Mouse (Mus musculus) gastrocnemius, postnatal 4 days (tissue): Measurements from ENCODE around the gene Slc22a23. TPM values are rescaled to one million over a fixed set of nuclear protein-coding genes. Genes with fewer than 3 reads are reported as not detected.

ENCODE experiments used
- DNase-seq, 2 experiments: peaks; one replicate each; pipeline ENCODE4 v3.0.0; 2021 to 2022; ENCODE audit warnings: low spot score in 2 of 2, mixed read lengths in 2 of 2
- total RNA-seq, 2 experiments: library from RNA; stranded (reverse); gene quantifications; 2 replicates each; pipeline ENCODE4 v1.2.3; 2021

Slc22a23 gene
- total RNA-seq, 2 experiments from 2014 or later: 7.4 to 7.8 TPM

DNA sequence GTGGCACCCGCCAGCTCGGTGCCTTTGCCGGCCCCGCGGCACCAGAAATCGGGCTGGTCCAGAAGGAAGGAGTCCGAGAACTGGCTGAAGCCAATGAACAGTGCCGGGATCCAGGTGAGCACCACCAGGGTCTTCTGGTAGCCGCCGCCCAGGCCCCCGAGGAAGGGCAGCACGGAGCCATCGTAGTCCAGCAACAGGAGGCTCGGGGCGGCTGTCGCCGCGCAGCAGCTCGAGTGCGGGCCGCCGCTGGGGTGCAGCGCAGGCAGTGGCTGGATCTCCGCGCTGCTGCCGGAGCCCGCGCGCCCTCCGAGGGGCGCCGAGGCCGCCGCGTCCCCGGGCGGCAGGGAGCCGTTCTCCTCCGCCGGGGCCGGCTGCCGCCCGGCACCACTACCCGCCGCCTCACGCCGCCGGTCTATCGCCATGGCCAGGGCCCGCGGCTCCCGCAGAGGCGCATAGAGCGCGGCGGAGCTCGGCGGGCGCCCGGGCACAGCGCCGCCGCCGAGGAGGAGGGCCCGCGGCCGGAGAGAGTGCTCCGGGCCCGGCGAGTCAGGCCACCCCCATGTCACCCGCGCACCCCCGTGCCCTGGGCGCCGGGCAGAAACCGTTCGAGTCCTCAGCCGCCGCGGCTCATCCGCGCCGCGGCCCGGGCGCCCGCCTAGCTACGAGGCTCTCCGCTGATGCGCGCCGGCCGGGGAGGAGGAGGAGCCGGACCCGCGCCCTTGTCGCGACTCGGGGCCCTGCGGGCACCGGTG lies 430 bp downstream of the Slc22a23 start:
- peak; percentile 32 to 69 for DNase-seq

DNA sequence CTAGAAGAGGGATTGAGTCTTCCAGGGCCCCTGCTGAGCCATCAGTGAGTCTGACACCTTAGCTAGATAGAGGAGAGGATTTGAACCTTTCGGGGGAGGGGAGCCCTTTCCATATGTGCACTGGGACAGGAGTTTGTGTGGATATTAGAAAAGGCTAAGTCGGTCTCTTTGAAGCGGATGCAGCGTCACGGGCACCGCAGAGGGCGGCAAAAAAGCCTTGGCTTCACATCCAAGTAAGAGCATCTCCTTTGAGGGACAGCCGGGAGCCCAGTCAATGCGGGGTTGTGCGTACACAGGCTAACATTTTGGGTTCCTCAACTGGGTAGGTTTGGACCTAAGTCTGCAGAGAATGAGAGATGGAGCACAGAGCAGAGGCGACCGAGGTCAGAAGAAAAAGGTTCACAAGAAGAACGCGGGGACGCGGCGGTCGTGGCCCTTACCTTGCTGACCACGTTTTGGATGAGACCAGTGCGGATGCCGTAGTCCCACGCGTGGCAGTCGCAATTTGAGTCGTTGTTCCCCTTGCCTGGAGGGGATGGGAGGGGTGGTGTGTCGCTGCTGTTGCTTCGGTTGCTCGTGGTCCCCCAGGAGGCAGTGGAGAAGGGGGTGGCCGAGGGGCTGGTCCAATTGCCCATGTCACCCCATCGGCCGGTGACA lies 1.1 kb downstream of the Slc22a23 start:
- peak; percentile 23 for DNase-seq

DNA sequence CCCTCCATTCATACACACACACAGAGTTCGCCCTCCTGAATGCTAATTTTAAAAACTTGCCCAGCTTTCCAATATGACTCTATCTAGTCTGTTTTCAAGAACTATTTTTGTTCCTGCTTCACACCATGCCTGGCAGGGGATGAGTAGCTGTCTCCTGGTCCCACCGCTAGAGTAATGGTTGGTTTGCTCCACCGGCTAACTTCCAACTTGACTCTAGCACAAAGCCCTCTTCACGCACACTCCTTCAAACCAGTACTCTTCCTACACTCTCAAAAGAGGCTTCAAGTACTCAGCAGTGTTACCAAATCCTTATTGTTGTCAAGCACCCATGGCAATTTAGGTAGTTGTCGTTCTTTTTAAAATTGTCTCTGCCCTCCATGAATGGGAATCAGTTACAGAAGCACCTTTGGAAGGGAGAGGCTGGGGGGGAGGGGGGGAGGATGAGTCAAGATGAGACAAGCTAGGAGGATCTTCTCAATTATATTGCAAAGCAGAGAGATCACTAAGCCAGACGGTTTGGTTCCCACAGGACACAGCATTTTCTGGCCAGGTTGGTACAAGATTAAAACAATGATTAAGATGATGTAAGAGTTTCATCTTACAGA lies 2.6 kb downstream of the Slc22a23 start:
- DNase-seq: no peak

DNA sequence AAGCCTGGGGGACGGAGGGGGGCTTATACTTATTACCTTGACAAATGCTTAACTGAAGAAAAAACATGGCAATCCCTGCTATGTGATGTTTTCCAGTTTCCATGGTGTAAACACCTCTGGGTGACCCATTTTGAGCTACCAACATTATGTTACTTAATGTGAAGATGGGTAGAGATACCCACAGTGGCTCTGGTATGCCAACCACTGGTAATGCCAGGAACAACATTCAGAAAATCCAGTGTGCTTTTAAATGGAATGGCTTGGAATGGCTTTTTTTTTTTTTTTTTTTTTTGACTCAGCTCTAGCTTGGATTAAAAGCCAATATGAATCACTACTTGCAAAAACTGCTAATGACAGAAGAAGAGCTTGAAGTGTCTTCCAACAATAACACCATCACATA lies 8.1 kb downstream of the Slc22a23 start:
- DNase-seq: no peak

DNA sequence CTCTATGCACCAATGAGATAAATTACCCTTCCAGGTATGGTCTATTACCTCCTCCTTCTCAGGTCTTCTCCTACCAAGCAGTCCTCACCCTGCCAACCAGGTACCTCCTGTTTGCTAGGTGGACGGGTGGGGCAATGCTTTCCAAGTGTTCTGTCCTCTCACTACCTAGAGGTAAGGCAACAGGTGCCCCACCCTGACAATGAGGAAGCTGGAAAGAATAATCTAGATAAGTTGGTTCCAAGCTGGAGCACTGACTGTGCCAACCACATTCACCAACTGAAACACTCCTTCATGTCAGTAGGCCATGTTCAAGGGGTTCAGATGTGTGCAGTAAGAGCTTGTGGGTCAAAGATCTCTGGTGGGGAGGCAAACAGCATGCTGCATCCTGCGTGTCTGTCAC lies 10.1 kb downstream of the Slc22a23 start:
- DNase-seq: no peak

GRCm38 (mm10) chr13:34332762-34333161 lies 12.2 kb downstream of the Slc22a23 start:
- DNase-seq: no peak

GRCm38 (mm10) chr13:34331399-34332186 lies 13.4 kb downstream of the Slc22a23 start:
- no peak for DNase-seq

GRCm38 (mm10) chr13:34329589-34329988 lies 15.4 kb downstream of the Slc22a23 start:
- no peak for DNase-seq

DNA sequence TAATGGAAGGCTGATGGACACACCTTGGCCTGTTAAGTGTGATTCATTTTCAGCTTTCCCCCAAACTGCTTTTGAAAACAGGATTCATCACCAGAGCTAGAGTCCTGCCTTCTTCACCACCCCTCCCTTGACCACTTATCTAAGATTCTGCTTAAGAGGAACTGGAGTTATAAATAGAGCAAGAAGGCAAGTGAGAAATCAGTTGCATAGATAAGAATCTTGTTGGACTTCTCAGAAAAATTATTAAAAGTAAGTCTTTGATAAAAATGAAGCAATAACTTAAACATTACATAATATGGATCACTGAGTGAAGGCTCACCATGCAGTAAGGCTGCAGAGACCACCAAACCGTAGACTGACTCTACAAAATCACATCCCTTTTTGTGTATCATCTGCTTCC lies 18.0 kb downstream of the Slc22a23 start:
- no peak for DNase-seq

DNA sequence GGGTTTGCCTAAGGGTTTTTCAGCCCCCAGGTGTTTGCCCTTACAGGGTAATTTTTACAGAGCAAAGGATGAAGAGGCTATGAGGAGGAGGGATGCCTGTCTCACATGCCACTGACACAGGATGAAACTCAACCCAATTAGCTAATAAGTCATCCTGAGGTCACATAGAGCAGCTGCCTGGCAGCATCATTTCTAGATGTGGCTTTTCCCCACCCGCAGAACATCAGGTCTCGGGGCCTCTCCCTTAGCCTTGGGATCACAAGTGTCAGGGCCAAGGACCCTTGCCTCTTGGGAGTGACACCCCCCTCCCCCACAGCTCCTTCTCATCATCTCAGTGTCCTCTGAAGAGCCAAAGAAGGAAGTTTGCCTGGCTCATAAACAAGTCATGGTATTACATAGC lies 21.6 kb downstream of the Slc22a23 start:
- DNase-seq: no peak

GRCm38 (mm10) chr13:34320482-34320881 lies 24.5 kb downstream of the Slc22a23 start:
- no peak for DNase-seq

DNA sequence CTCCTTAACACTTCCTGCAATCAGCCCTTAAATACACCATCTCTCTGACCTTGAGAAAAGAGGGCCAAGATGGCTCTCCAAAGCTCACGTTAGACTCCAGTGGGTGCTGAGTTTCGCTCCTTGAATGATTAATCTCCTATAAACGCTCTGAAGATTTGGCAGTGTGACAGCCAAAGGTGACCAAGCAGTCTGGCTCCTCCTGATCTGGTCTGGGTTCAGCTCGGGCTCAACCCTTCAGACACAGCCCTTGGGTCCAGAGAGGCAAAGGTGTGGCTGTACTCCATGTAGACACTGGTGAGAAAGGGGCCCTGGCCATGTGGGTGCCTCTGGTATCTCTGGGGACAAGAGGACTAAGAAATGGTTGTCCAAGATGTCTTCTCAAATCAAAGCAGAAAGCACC lies 27.9 kb downstream of the Slc22a23 start:
- no peak for DNase-seq

DNA sequence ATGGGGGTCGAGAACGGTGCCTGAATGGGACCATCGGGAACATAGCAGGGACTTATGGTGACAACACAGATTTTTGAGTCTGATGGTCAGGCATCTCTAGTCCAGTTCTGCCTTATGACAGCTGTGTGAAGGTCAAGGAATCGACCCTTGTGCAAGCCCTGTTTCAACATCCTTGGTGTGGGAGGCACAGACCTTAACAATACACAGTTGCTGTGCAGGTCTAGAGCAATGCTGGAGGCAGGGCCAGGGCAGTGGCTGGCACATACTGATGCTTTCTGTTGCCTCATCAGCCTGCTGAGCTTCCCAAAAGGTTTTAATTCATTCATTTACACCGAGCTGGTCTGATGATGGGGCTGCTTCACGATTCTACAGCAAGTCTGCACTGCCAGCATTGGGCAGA lies 28.5 kb downstream of the Slc22a23 start:
- DNase-seq: no peak

GRCm38 (mm10) chr13:34313033-34313491 lies 31.9 kb downstream of the Slc22a23 start:
- no peak for DNase-seq

GRCm38 (mm10) chr13:34312346-34313002 lies 32.5 kb downstream of the Slc22a23 start:
- no peak for DNase-seq

- no peak for DNase-seq
Measured at GRCm38 (mm10) chr13:34311593-34311992, 33.4 kb downstream of the Slc22a23 start.

DNA sequence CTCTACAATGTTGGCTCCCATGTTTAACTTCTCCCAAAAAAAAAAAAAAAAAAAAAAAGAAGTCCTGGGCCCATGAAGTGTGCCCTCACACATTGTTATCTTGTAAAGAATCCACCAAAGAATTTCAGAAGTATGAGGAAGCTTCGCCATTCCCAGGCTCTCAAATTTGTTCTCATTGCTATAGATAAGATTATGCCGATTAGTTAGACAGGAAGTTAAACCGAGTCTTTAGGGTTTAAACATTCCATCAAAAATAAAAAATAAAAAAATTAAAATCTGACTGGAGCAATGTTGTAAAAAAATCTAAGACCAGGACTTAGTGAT lies 36.4 kb downstream of the Slc22a23 start:
- no peak for DNase-seq

- no peak for DNase-seq
Measured at GRCm38 (mm10) chr13:34307696-34308603, 37.0 kb downstream of the Slc22a23 start.

- no peak for DNase-seq
Measured at GRCm38 (mm10) chr13:34305964-34306671, 38.9 kb downstream of the Slc22a23 start.
